Mouse (Mus musculus) urinary bladder, postnatal 10 days (tissue): ENCODE data around the gene Zfp978.
"Not testable (repeated sequence)": the region's sequence is repeated elsewhere in the genome, so short reads cannot be mapped to it uniquely, and the experiment has no call there.

Experiments used
- DNase-seq: peaks from one replicate; pipeline ENCODE4 v3.0.0; 2022; ENCODE audit warnings: low spot score

Zfp978 gene

DNA sequence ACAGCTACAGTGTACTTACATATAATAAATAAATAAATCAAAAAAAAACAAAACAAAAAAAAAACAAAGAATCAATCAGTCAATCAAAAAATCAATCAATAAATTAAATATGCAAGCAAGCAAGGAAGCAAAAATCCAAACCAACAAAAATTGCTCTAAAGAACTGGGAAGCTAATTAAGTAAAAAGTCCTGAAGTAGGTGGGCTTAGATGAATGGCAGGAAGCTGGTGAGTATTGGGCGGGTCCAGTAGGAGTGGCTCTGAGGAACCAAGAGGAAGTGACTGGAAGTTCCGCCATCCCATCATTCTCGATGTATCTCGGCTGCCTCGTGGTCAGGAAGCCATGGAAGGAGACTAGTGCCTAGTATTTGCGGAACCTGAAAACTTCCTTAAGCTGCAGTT, at the start of gene Zfp978:
TSS of gene Zfp978 (plus strand) at position 301 of the 400 bp plus-strand sequence.
- DNase-seq = not testable (repeated sequence)

GRCm38 (mm10) chr4:147335036-147335690, 25.9 kb upstream of the Zfp978 start:
- not testable (repeated sequence) for DNase-seq

GRCm38 (mm10) chr4:147335691-147336367, 25.3 kb upstream of the Zfp978 start:
- DNase-seq = not testable (repeated sequence)

- DNase-seq = not testable (repeated sequence)
Measured at GRCm38 (mm10) chr4:147336368-147337195, 24.5 kb upstream of the Zfp978 start.

- not testable (repeated sequence) for DNase-seq
Measured at GRCm38 (mm10) chr4:147337520-147337919, 23.6 kb upstream of the Zfp978 start.

GRCm38 (mm10) chr4:147338032-147338610, 23.0 kb upstream of the Zfp978 start:
- no peak for DNase-seq

GRCm38 (mm10) chr4:147338706-147339105, 22.4 kb upstream of the Zfp978 start:
- not testable (repeated sequence) for DNase-seq

- peak; percentile 49 for DNase-seq
Measured at GRCm38 (mm10) chr4:147339601-147340219, 21.4 kb upstream of the Zfp978 start.

DNA sequence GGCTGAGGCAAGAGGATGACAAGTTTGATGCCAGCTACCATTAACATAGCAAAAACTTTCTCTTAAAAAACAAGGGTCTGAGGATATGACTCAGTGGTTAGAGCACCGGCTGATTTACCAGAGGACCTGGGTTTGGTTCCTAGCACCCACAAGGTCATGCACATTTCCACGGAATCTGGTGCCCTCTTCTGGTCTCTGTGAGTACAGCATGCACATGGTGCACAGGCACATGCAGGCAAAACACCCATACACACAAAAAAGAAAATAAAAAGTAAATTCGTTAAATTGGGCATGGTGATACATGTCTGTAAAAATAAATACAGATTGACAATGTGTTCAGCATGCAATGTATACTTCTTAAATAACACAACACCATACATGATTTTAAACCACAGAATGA, 20.9 kb upstream of the Zfp978 start:
- not testable (repeated sequence) for DNase-seq

DNA sequence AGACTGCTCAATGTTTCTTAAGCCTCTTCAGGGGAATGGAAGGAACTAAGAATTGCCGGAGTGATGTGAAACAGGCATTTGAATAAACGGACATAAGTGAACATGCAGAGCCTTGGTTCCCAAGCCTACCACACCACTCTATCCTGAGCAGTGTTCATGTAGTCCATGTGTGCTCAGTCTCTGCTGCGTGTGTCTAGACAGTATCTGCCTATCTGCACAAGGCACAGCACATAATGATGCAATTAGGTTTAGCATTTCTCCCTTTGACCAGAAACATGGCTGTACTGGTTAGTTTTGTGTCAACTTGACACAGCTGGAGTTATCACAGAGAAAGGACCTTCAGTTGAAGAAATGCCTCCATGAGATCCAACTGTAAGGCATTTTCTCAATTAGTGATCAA, 20.2 kb upstream of the Zfp978 start:
- not testable (repeated sequence) for DNase-seq

GRCm38 (mm10) chr4:147343042-147343908, 17.8 kb upstream of the Zfp978 start:
- DNase-seq = not testable (repeated sequence)

GRCm38 (mm10) chr4:147345061-147345554, 16.0 kb upstream of the Zfp978 start:
- not testable (repeated sequence) for DNase-seq

- DNase-seq = not testable (repeated sequence)
Measured at GRCm38 (mm10) chr4:147346361-147347035, 14.6 kb upstream of the Zfp978 start.

DNA sequence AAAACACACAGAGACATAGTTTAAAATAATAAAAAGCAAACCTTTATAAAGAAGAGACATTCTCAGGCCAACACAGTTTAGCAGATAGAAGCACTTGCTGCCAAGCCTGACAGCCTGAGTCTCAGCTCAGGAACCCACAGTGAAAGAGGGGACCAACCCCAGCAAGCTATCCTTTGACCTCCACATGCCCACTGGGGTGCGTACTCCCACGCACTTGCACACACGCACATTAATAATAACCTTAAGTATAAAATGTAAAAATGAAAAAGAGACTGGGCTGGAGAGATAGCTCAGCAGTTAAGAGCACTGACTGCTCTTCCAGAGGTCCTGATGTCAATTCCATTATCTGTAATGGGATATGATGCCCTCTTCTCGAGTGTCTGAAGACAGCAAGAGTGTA, 13.8 kb upstream of the Zfp978 start:
- not testable (repeated sequence) for DNase-seq

GRCm38 (mm10) chr4:147347880-147348279, 13.2 kb upstream of the Zfp978 start:
- DNase-seq = not testable (repeated sequence)

DNA sequence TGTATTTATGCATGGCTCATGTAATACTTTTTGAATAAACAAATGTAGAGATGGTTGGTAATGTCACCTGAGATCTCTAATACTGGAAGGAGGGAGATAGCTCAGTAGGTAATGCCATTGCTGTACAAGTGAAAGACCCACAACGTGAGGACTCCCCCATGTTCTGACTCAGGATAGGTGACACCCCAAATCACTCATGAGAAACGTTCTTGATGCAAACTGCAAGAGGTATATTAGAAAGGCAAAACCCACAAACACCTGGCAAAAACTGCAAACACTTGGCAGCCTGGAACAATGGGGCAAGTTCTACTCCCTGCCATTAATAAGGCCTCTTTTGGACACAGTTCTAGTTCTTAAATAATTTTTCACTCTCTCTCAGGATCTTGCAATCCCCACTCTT, 12.7 kb upstream of the Zfp978 start:
- DNase-seq = not testable (repeated sequence)

DNA sequence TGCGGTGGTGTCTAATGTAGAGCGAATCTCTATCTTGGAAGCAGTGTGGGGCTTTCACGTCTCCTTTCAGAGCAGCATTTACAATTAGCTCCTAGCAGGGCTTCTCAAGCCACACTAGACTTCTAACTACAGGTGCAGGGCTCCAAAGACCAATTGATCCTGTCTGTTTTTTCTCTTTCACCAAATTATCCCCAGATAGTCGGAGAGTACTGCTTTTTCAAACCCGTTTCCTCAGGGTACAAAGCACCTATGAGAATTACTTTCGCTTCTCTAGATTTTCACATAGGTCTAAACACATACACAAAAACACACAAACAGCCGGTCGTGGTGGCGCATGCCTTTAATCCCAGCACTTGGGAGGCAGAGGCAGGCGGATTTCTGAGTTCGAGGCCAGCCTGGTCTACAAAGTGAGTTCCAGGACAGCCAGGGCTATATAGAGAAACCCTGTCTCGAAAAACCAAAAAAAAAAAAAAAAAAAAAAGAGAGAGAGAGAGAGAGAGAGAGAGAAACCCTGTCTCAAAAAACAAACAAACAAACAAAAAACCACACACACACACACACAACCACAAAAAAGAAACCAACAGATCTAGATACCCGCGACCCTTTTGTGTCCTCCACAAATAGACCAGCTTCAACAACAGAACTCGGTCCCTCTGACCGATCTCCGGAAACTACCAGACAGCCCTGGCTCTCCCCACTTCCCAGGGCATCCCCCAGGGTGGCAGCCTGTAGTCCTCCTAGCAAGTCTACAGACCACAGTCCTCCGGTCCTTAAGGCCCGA, 12.0 kb upstream of the Zfp978 start:
- DNase-seq = not testable (repeated sequence)

DNA sequence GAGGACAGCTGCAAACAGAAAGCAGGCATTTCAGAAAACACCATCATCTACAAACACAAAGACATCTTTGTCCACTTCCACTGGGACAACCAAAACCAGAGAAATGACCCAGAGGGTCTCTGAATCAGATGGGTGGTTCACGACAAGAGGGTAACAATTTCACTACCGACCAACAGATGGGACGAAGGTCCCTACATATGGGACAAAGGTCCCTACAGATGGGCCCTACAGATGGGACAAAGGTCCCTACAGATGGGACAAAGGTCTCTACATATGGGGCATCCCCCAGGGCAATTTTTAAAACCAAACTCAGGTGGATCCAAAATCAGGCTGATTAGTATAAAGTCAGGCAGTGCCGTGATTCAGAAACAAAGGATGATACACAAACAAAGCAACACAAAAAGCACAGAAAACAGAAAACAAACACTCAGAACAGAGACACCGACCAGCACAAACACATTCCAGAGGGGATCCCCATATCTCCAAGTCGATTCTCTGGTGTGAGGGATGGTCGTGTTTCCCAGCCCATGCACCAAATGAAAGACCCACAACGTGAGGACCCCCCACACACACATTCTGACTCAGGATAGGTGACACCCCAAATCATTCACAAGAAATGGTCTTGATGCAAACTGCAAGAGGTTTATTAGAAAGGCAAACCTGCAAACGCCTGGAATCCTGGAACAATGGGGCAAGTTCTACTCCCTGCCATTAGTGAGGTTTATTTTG, 11.3 kb upstream of the Zfp978 start:
- not testable (repeated sequence) for DNase-seq
